Mouse (Mus musculus) thymus, postnatal 10 days (tissue): Measurements from ENCODE around the gene Pdzph1.

Experiments used
- DNase-seq, 2 experiments: peaks; one replicate each; pipeline ENCODE4 v3.0.0; 2021; ENCODE audit warnings: low spot score in 2 of 2

Pdzph1 gene

GRCm38 (mm10) chr17:58991275-58991674 is at the start of gene Pdzph1:
Pdzph1 (minus strand) TSS chr17:58991375.
- DNase-seq, result no peak

- DNase-seq, result no peak
These were observed 48.6 kb upstream of the Pdzph1 start for GRCm38 (mm10) chr17:59039754-59040153.

GRCm38 (mm10) chr17:59033445-59033844 is 42.3 kb upstream of the Pdzph1 start:
- DNase-seq, result no peak

GRCm38 (mm10) chr17:59026336-59026735 is 35.2 kb upstream of the Pdzph1 start:
- DNase-seq, result no peak

- no peak for DNase-seq
These were observed 33.3 kb upstream of the Pdzph1 start for GRCm38 (mm10) chr17:59024502-59024901.

- no peak for DNase-seq
These were observed 32.8 kb upstream of the Pdzph1 start for GRCm38 (mm10) chr17:59023971-59024370.

- DNase-seq, result no peak
These were observed 27.5 kb upstream of the Pdzph1 start for GRCm38 (mm10) chr17:59018666-59019065.

GRCm38 (mm10) chr17:59013091-59013459 is 21.9 kb upstream of the Pdzph1 start, which contains the start of gene Nudt12:
Nudt12 (minus strand) TSS chr17:59013372.
- peak; percentile 37 to 43 for DNase-seq

- DNase-seq, result no peak
These were observed 21.4 kb upstream of the Pdzph1 start for GRCm38 (mm10) chr17:59012421-59013090.

- no peak for DNase-seq
These were observed 20.6 kb upstream of the Pdzph1 start for GRCm38 (mm10) chr17:59011546-59012307.

GRCm38 (mm10) chr17:58973237-58973636 is 17.9 kb downstream of the Pdzph1 start:
- no peak for DNase-seq

GRCm38 (mm10) chr17:58959905-58960304 is 31.3 kb downstream of the Pdzph1 start:
- DNase-seq, result peak in 1 of 2 experiments; percentile 3

- no peak for DNase-seq
These were observed 34.1 kb downstream of the Pdzph1 start for GRCm38 (mm10) chr17:58957055-58957454.

- DNase-seq, result no peak
These were observed 48.0 kb downstream of the Pdzph1 start for GRCm38 (mm10) chr17:58943015-58943822.

- DNase-seq, result no peak
These were observed 52.6 kb downstream of the Pdzph1 start for GRCm38 (mm10) chr17:58938598-58938997.

GRCm38 (mm10) chr17:58937533-58937932 is 53.6 kb downstream of the Pdzph1 start:
- no peak for DNase-seq

- DNase-seq, result no peak
These were observed 58.2 kb downstream of the Pdzph1 start for GRCm38 (mm10) chr17:58932983-58933280.

GRCm38 (mm10) chr17:58932279-58932982 is 58.7 kb downstream of the Pdzph1 start:
- DNase-seq, result no peak

- DNase-seq, result no peak
These were observed 66.2 kb downstream of the Pdzph1 start for GRCm38 (mm10) chr17:58924754-58925546.

- DNase-seq, result no peak
These were observed 67.2 kb downstream of the Pdzph1 start for GRCm38 (mm10) chr17:58923901-58924476.
